Comparison of ENCODE assay signal across 22 mouse cellular contexts in the genomic region with DNA sequence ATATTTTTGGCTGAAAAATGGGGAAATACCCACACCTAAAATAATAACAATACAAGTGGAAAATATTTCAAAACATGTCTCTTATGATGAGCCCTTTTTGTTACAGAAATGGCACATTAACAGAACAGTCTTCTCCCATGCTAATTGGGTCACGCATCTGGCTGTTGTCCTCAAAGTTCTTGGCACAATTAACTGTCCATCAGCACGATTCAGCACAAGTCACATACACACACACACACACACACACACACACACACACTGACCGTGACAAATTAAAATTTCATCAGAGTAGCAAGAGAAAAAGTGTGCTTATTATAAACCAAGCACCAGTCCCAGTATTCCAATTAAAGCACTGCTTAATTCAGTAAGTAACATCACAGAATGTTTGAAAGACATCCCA. TPM values are rescaled to one million over a fixed set of nuclear protein-coding genes. Genes with fewer than 3 reads are reported as not detected.
A peak's percentile ranks its signal among the peaks of the same experiment; 100 is the strongest.
DNase-seq lines count a peak whose midpoint lies in the region; TF ChIP-seq lines count a peak whose summit lies in the region.
"Had no signal": no experiment of that assay in that cellular context is flagged by ENCODE, and none has a peak within 500 bp of the region (broad histone marks: within the 10 kb centered on the region; RNA-seq: fewer than 3 reads in every experiment).

No protein-coding gene starts in this region.

- peak overlapping the region; percentile 54 for H3K27ac ChIP-seq in gastrocnemius, adult 2 months
- H3K27ac ChIP-seq in layer of hippocampus, adult 2 months = no peak overlapping the region
- H3K27ac ChIP-seq: embryonic facial prominence, embryonic 12.5 days; embryonic facial prominence, embryonic 15.5 days; heart, adult 2 months; heart, embryonic 10.5 days; hindbrain, embryonic 10.5 days; hindbrain, embryonic 14.5 days; hindbrain, postnatal 0 days had no signal

- WGBS in lung, adult 2 months = 73% methylated on average over 3 of the region's 3 CpGs

- H3K4me3 ChIP-seq in gastrocnemius, adult 2 months = no peak overlapping the region
- no peak overlapping the region for H3K4me3 ChIP-seq in layer of hippocampus, adult 2 months
- no peak overlapping the region for H3K4me3 ChIP-seq in lung, adult 2 months (replicated peaks; ENCODE audit: extremely low read depth, low read depth, low read length)
- H3K4me3 ChIP-seq: embryonic facial prominence, embryonic 12.5 days; embryonic facial prominence, embryonic 15.5 days; heart, adult 2 months; heart, embryonic 10.5 days; hindbrain, embryonic 10.5 days had no signal

- peaks cover 2% of the 10 kb centered on the region; the same call in 1 of the 2 replicates for H3K4me1 ChIP-seq in lung, adult 2 months (ENCODE audit: control insufficient read depth, insufficient read depth, low read length)

- no peak for TF ChIP-seq POLR2A in lung, adult 2 months (IDR thresholded peaks at IDR 0.05; ENCODE audit: borderline replicate concordance, extremely low read depth, low read depth, low read length)

- TF ChIP-seq CTCF in gastrocnemius, adult 2 months (IDR thresholded peaks at IDR 0.05) = no peak
- 0 out of 2 replicates have a peak, but pooled peaks have one; percentile 10 for TF ChIP-seq CTCF in layer of hippocampus, adult 2 months (conservative IDR thresholded peaks at IDR 0.05)
- no peak for TF ChIP-seq CTCF in lung, adult 2 months (IDR thresholded peaks at IDR 0.05; ENCODE audit: insufficient read depth, low read length)

- DNase-seq in gastrocnemius, adult 2 months = peak; percentile 40
- no peak for DNase-seq in gastrocnemius, postnatal 14 days
- no peak for DNase-seq in layer of hippocampus, adult 2 months (ENCODE audit: low spot score in 2 of 2)
- no peak for DNase-seq in layer of hippocampus, adult 8-10 months (ENCODE audit: low spot score in 2 of 2)
- DNase-seq in lung, postnatal 36 days = peak; percentile 30
- DNase-seq in lung, adult 2 months = no peak
- peak; percentile 71 for DNase-seq in skeletal muscle tissue, adult 2 months (ENCODE audit: low read depth, low spot score)
- DNase-seq in cerebellum, adult 11 months = no peak
- DNase-seq: adrenal gland, adult 8-10 months; adrenal gland, postnatal 25 days; cerebellum, adult 2 months; cerebellum, adult 9-11 months; cerebellum, postnatal 25 days; forebrain, postnatal 0 days; heart, adult 2 months; heart, postnatal 36 days had no signal

- intact Hi-C loops in gastrocnemius, adult 2 months (cut with DNase I) = no loop called here
- intact Hi-C loops in gastrocnemius, postnatal 14 days (cut with DNase I; ENCODE audit: low total_unique reads) = no loop called here

RNA-seq across cellular contexts. Expression of a gene that starts 55.1 kb away (rescaled TPM):
- total RNA-seq in gastrocnemius, adult 2 months (2021) = 1 to 10 TPM; 5.9 to 8.6 TPM
- total RNA-seq in gastrocnemius, postnatal 14 days (2021) = 10 to 100 TPM; 14.7 to 25.4 TPM
- total RNA-seq in layer of hippocampus, adult 2 months (2021) = 10 to 100 TPM; 20.7 to 22.3 TPM
- 10 to 100 TPM; 23.5 to 37.9 (median 28.2) TPM for total RNA-seq in layer of hippocampus, adult 8-10 months (2022)
- 7.8 and 13.2 TPM in 2 replicates for polyA plus RNA-seq in lung, adult 2 months (2012; rRNA removed)

Comparison
In these comparisons a context has a peak if more than half of its experiments do, and no peak if none do; other contexts are left out.
1. DNase-seq: peak in gastrocnemius, adult 2 months (single experiment), lung, postnatal 36 days (single experiment) and skeletal muscle tissue, adult 2 months (single experiment); none in gastrocnemius, postnatal 14 days (single experiment), layer of hippocampus, adult 2 months (0 of 2), layer of hippocampus, adult 8-10 months (0 of 2), lung, adult 2 months (single experiment) and cerebellum, adult 11 months (single experiment).